Mouse (Mus musculus) small intestine, adult 2 months (tissue): ENCODE results near the gene Aff2.

Experiments used
- CTCF ChIP-seq: fragments of 200-500 bp; IDR thresholded peaks from 2 replicates; pipeline ENCODE4 v1.5.1; 2012; ENCODE audit warnings: low read depth, mild to moderate bottlenecking, control low read depth, inconsistent platforms, low read length, moderate library complexity, mixed read lengths; ENCODE audit not compliant: insufficient replicate concordance, insufficient read length; ENCODE audit errors: extremely low read depth
- POLR2A ChIP-seq: fragments of 200-500 bp; IDR thresholded peaks from 2 replicates; pipeline ENCODE4 v1.6.1; 2012; ENCODE audit warnings: low read depth, mild to moderate bottlenecking, control low read depth, inconsistent platforms, low read length, moderate library complexity

DNA sequence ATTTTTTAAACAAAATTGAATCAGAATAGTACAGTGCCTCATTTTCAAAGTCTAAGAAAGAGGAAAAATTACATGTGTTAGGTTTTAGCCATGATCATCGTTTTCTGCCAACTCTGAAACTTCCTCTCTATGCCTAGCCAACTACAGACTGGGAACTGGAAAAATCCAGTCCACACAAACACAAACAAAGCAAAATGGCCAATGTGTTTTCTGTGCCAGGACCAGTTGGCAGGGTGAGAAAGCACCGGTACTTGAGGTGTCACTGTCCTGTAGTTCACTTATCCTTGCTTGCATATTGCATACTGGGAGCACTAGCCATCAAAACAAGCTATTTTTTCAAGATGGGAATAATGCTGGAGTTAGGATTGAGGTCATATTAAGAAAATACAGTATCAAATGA lies 100.8 kb downstream of the Aff2 start:
- TF ChIP-seq POLR2A: no peak
- no peak for TF ChIP-seq CTCF
